Mouse (Mus musculus) thymus, postnatal 10 days (tissue): Measurements from ENCODE around the gene Atcay.
A peak's percentile ranks its signal among the peaks of the same experiment; 100 is the strongest.

ENCODE experiments used
- DNase-seq, 2 experiments: peaks; one replicate each; pipeline ENCODE4 v3.0.0; 2021; ENCODE audit warnings: low spot score in 2 of 2

The Atcay gene

GRCm38 (mm10) chr10:81230438-81231332 is at the start of gene Atcay:
TSS of gene Atcay (minus strand) at chr10:81230833.
- peak in 1 of 2 experiments; percentile 41 for DNase-seq

- no peak for DNase-seq
Observed at GRCm38 (mm10) chr10:81279496-81279895, 48.9 kb upstream of the Atcay start.

GRCm38 (mm10) chr10:81277676-81278075 is 47.0 kb upstream of the Atcay start:
- DNase-seq = no peak

GRCm38 (mm10) chr10:81273842-81274241 is 43.2 kb upstream of the Atcay start:
- no peak for DNase-seq

- DNase-seq = no peak
Observed at GRCm38 (mm10) chr10:81272356-81272755, 41.7 kb upstream of the Atcay start.

- DNase-seq = no peak
Observed at GRCm38 (mm10) chr10:81268643-81269412, 38.2 kb upstream of the Atcay start.

GRCm38 (mm10) chr10:81268056-81268455 is 37.4 kb upstream of the Atcay start:
- DNase-seq = peak; percentile 50 to 57

GRCm38 (mm10) chr10:81266211-81267105 is 35.8 kb upstream of the Atcay start, which contains the start of the genes Mrpl54 and Apba3:
TSS of gene Mrpl54 (minus strand) at chr10:81266934.
TSS of gene Apba3 (plus strand) at chr10:81266960.
- peak; percentile 95 to 97 for DNase-seq

GRCm38 (mm10) chr10:81265540-81265939 is 34.9 kb upstream of the Atcay start:
- DNase-seq = no peak

- DNase-seq = no peak
Observed at GRCm38 (mm10) chr10:81261025-81261424, 30.4 kb upstream of the Atcay start.

GRCm38 (mm10) chr10:81259225-81259884 is 28.7 kb upstream of the Atcay start:
- no peak for DNase-seq

GRCm38 (mm10) chr10:81257158-81258039 is 26.8 kb upstream of the Atcay start:
- peak; percentile 51 to 60 for DNase-seq

GRCm38 (mm10) chr10:81254886-81255285 is 24.3 kb upstream of the Atcay start:
- no peak for DNase-seq

- DNase-seq = peak; percentile 34 to 46
Observed at GRCm38 (mm10) chr10:81252424-81253419, 22.1 kb upstream of the Atcay start, which contains the start of gene Matk. TSS of gene Matk (plus strand) at chr10:81252935.

GRCm38 (mm10) chr10:81249442-81249841 is 18.8 kb upstream of the Atcay start:
- no peak for DNase-seq

GRCm38 (mm10) chr10:81247804-81248203 is 17.2 kb upstream of the Atcay start:
- DNase-seq = no peak

GRCm38 (mm10) chr10:81245166-81245565 is 14.5 kb upstream of the Atcay start:
- no peak for DNase-seq

- peak; percentile 68 to 85 for DNase-seq
Observed at GRCm38 (mm10) chr10:81244595-81244994, 14.0 kb upstream of the Atcay start.

- DNase-seq = no peak
Observed at GRCm38 (mm10) chr10:81244146-81244545, 13.5 kb upstream of the Atcay start.
